Mouse (Mus musculus): ENCODE data around the gene Gdpgp1.

Gdpgp1 gene

DNA sequence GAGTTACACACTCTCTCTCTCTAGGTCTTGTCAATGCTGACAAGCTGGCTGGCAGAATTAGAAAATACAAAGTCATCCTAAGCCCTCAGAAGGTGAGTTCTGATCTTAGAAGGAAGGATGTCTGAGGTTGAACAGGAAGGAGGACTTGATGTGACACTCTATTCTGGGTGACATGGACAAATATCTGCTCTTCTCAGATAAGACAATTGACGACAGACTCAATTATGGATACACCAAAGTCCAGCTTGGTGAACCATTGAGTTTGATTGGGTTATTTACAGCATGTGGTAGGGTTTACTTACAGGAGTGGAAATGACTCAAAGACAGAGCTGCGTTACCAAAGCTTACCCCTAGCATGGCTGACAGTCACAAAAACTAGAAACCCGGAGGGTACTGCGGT is 43.7 kb downstream of the Gdpgp1 start:
- in situ Hi-C loops (cut with MboI, MseI) = no loop called here

DNA sequence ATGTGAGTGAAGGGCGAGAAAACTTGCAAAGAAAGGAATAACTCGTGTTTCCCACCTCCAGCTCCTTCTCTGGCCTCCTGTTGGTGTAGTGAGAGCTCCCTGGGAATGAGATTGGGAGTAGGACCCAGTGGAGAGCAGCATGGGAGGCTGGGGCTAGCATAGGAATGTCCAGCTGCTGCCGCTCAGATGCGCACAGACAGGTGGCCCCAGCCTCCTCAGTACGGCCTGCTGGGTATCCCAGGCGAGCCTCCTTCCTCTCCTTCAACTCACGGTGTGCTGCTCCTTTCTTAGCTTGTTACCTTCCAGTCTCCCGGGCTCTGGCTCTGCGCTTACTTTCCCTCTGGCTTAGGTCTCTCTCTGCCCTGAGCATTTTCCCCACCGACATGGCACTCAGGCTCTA is 47.4 kb downstream of the Gdpgp1 start:
- in situ Hi-C loops (cut with MboI, MseI) = no loop called here

DNA sequence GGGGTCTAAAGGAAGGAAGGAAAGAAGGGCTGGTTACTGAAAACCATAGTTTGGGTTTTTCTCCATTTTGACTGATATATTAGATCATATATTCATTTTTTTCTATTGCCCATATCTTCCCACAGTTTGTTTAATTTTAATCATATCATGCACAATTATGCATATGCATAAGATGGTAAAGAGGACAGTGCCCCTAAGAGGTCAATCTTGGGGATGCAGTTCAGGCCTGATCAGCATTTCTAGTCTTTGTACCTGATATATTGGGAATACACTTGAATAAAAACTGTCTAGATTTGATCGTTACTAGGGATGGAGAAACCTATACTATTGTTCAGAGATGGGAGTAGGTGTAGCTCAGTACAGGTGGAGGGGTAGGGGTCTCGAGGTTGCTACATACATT is 48.3 kb downstream of the Gdpgp1 start:
- in situ Hi-C loops (cut with MboI, MseI) = no loop called here

DNA sequence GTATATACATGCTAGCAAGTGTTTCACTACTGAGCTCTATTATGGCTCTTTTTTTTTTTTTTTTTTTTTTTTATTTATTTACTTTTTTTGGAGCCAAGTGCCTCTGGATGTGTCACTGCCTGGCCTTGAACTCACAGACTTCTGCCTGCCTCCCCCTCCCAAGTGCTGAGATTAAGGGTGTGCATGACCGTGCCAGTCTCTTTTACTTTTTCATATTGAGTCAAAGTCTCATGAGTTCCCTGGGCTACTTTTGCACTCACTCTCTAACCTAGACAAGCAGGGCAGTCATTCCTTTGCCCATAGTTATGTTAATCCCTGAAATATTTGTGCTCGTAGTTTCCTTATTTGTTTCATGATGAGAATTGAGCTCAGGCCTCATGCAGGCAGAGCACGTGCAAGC is 49.0 kb downstream of the Gdpgp1 start:
- in situ Hi-C loops (cut with MboI, MseI) = no loop called here

DNA sequence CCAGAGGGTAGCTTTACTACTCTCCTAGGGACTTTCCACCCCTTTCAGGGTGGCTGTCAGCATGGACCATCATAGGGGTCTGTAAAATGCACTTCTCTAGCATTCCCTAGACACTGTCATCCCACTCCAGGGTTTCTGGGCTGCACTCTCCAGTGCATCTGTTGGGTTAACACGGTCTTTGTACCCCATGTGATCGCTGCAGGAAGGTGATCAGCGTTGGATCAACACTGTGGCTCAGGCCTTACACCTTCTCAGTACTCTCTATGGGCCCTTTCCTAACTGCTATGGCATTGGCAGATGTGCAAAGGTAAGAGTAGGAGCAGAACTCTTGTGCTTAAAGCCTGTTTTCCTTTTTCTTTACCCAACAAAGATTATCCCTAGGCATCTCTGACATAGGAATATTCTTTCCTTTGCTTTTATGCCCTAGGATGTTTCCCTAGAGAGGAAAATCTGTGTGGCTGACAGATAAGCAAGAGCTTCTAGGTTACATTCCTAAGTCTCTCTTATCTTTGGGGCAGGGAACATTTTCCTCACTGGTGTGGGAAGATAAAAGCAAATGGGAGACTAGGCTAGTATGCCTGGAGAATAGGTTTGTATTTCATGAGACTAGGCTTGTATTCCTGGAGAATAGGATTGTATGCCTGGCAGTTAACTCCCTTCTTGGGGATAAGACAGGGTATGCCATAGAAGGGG is 50.7 kb downstream of the Gdpgp1 start:
- in situ Hi-C loops (cut with MboI, MseI) = no loop called here

DNA sequence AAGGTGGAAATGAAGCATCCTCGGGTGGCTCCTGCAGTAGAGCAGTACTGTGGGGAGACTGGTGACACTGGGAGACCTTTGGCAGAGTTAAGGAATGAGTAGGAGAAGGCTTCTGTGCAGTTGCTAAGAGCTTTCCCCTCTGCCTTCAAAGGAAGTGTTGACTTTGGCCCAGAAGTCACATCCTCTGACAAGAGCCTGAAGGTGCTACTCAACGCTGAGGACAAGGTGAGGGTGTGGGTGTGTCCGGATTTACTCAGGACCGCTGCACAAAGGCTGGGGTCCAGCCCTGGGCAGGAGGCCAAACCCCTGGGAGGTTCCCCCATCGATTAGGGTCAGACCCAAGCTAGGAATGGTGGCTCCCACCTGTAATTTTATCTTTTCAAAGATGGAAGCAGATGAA is 51.7 kb downstream of the Gdpgp1 start:
- in situ Hi-C loops (cut with MboI, MseI) = no loop called here

DNA sequence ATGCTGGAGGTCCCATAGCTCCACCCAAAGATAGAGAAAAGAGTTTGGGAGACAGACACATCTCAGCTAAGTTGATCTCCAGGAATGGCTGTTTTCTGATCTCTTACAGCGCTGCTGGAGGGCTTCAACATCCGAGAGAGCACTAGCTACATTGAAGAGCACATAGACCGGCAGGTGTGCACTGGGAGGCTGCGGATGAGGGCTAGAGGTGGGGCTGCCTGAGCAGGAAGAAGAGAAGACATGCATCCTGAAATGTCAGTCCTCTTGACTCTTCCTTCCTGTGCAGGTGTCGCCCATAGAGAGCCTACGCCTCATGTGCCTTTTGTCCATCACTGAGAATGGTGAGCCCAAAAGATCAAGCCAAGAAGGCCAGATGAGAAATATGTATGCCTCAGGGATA is 53.1 kb downstream of the Gdpgp1 start:
- in situ Hi-C loops (cut with MboI, MseI) = no loop called here

DNA sequence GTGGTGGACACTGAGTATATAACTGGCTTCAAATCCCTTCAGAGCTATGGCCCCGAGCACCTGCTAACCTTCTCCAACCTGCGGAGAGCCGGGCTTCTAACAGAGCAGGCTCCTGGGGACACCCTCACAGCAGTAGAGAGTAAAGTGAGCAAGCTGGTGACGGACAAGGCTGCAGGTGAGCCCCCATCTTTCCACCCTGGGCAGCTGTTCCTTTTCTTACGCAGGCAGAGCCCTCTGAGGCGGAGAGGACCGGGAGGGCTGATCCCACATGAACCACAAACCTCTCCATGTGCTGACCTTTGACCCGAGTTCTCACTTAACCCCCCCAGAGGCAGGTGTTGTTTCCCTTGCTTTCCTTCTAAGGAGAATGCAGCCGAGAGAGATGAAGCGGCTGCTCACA is 55.1 kb downstream of the Gdpgp1 start:
- in situ Hi-C loops (cut with MboI, MseI) = no loop called here
